Mouse (Mus musculus) CH12.LX (cell line): ENCODE data around the gene Reln. TPM values are rescaled to one million over a fixed set of nuclear protein-coding genes. Genes with fewer than 3 reads are reported as not detected.

ENCODE experiments used
- DNase-seq: peaks from one replicate; pipeline ENCODE4 v3.0.0-alpha.2; 2013; ENCODE audit errors: extremely low read depth
- H3K27ac ChIP-seq: 2 replicates; pipeline ENCODE4 v1.5.1; 2012; ENCODE audit warnings: low read depth, mild to moderate bottlenecking, control low read depth, moderate library complexity; ENCODE audit not compliant: insufficient read depth
- H3K27me3 ChIP-seq: replicated peaks from 2 replicates; pipeline ENCODE3; 2012; ENCODE audit warnings: inconsistent platforms
- H3K36me3 ChIP-seq, 2 experiments: replicated peaks in 1 of 2; 2 replicates each; pipeline versions ENCODE3 to v1.6.1; 2012; ENCODE audit warnings: inconsistent platforms in 1 of 2, low read length in 1 of 2, mild to moderate bottlenecking in 1 of 2, mixed read lengths in 1 of 2, moderate library complexity in 1 of 2; ENCODE audit not compliant: control insufficient read depth in 1 of 2, insufficient read depth in 1 of 2
- H3K4me1 ChIP-seq, 2 experiments: 2 replicates each; pipeline ENCODE4 v1.6.1; 2012; ENCODE audit warnings: inconsistent platforms in 1 of 2, moderate library complexity in 1 of 2; ENCODE audit not compliant: insufficient read depth in 2 of 2, control insufficient read depth in 1 of 2
- H3K4me2 ChIP-seq: 2 replicates; pipeline ENCODE4 v1.6.1; 2012; ENCODE audit warnings: low read depth, mild to moderate bottlenecking, control low read depth; ENCODE audit not compliant: poor library complexity, insufficient read depth, severe bottlenecking
- H3K4me3 ChIP-seq, 3 experiments: fragments of 150-350 bp in 1 of 3; sonication (generic) in 1 of 3; replicated peaks in 1 of 3; 2 replicates each; pipeline versions ENCODE3 to v1.5.1; 2011 to 2012; ENCODE audit warnings: low read depth in 2 of 3, low read length in 2 of 3, mild to moderate bottlenecking in 2 of 3, moderate library complexity in 2 of 3, control low read depth in 1 of 3, improper control_type of control experiment in 1 of 3, inconsistent platforms in 1 of 3, mixed read lengths in 1 of 3; ENCODE audit not compliant: poor library complexity in 1 of 3
- H3K79me2 ChIP-seq: replicated peaks from 2 replicates; pipeline ENCODE4 v1.6.1; 2012; ENCODE audit warnings: mild to moderate bottlenecking, moderate library complexity; ENCODE audit not compliant: control insufficient read depth, poor library complexity, insufficient read depth, severe bottlenecking; ENCODE audit errors: extremely low read depth
- H3K9ac ChIP-seq: 2 replicates; pipeline ENCODE4 v1.6.1; 2012; ENCODE audit warnings: low read depth, mild to moderate bottlenecking, control low read depth, moderate library complexity; ENCODE audit not compliant: insufficient read depth
- H3K9me3 ChIP-seq: replicated peaks from 2 replicates; pipeline ENCODE3; 2012; ENCODE audit warnings: low read length, inconsistent platforms, mixed read lengths
- BHLHE40 ChIP-seq: IDR thresholded peaks from 2 replicates; pipeline ENCODE4 v1.6.1; 2011; ENCODE audit warnings: mild to moderate bottlenecking, low read depth, low read length, improper control_type of control experiment
- CHD1 ChIP-seq: IDR thresholded peaks from 2 replicates; pipeline ENCODE4 v1.6.1; 2012; ENCODE audit warnings: low read depth, low read length, improper control_type of control experiment, inconsistent platforms
- CHD2 ChIP-seq: IDR thresholded peaks from 2 replicates; pipeline ENCODE4 v1.6.1; 2011; ENCODE audit warnings: low read length, improper control_type of control experiment
- EP300 ChIP-seq: IDR thresholded peaks from 2 replicates; pipeline ENCODE4 v1.6.1; 2011; ENCODE audit warnings: low read length, improper control_type of control experiment
- ETS1 ChIP-seq: conservative IDR thresholded peaks from 2 replicates; pipeline ENCODE4 v1.6.1; 2012; ENCODE audit warnings: low read depth, mild to moderate bottlenecking, inconsistent platforms, low read length, improper control_type of control experiment, moderate library complexity
- GABPA ChIP-seq: IDR thresholded peaks from 2 replicates; pipeline ENCODE4 v1.6.1; 2012; ENCODE audit warnings: low read depth, low read length, improper control_type of control experiment, inconsistent platforms; ENCODE audit not compliant: insufficient replicate concordance
- HCFC1 ChIP-seq: IDR thresholded peaks from 2 replicates; pipeline ENCODE4 v1.6.1; 2012; ENCODE audit warnings: low read depth, mild to moderate bottlenecking, inconsistent platforms, low read length, improper control_type of control experiment
- IRF4 ChIP-seq: IDR thresholded peaks from 2 replicates; pipeline ENCODE4 v1.6.1; 2014; ENCODE audit warnings: low read depth, mild to moderate bottlenecking, inconsistent platforms, low read length, improper control_type of control experiment
- JUND ChIP-seq: conservative IDR thresholded peaks from 2 replicates; pipeline ENCODE4 v1.6.1; 2011; ENCODE audit warnings: low read depth, low read length, improper control_type of control experiment
- KAT2A ChIP-seq: IDR thresholded peaks from 2 replicates; pipeline ENCODE4 v1.6.1; 2012; ENCODE audit warnings: low read length, improper control_type of control experiment, inconsistent platforms; ENCODE audit not compliant: insufficient replicate concordance
- MAFK ChIP-seq: IDR thresholded peaks from 2 replicates; pipeline ENCODE4 v1.6.1; 2011; ENCODE audit warnings: low read length, improper control_type of control experiment; ENCODE audit not compliant: insufficient replicate concordance
- MAX ChIP-seq: IDR thresholded peaks from 2 replicates; pipeline ENCODE4 v1.6.1; 2011; ENCODE audit warnings: low read length, improper control_type of control experiment
- MAZ ChIP-seq: IDR thresholded peaks from 2 replicates; pipeline ENCODE4 v1.6.1; 2012; ENCODE audit warnings: low read depth, mild to moderate bottlenecking, inconsistent platforms, low read length, improper control_type of control experiment, moderate library complexity
- MEF2A ChIP-seq: IDR thresholded peaks from 2 replicates; pipeline ENCODE4 v1.6.1; 2014; ENCODE audit warnings: low read depth, mild to moderate bottlenecking, inconsistent platforms, low read length, improper control_type of control experiment, borderline replicate concordance
- MXI1 ChIP-seq: IDR thresholded peaks from 2 replicates; pipeline ENCODE4 v1.6.1; 2011; ENCODE audit warnings: mild to moderate bottlenecking, low read depth, low read length, improper control_type of control experiment
- MYC ChIP-seq: IDR thresholded peaks from 2 replicates; pipeline ENCODE4 v1.6.1; 2011; ENCODE audit warnings: low read depth, mild to moderate bottlenecking, improper control_type of control experiment, low read length
- NELFE ChIP-seq: IDR thresholded peaks from 2 replicates; pipeline ENCODE4 v1.6.1; 2011; ENCODE audit warnings: low read depth, low read length, improper control_type of control experiment
- NRF1 ChIP-seq: IDR thresholded peaks from 2 replicates; pipeline ENCODE4 v1.6.1; 2014; ENCODE audit warnings: low read depth, mild to moderate bottlenecking, inconsistent platforms, low read length, improper control_type of control experiment, moderate library complexity
- POLR2A ChIP-seq: IDR thresholded peaks from 2 replicates; pipeline ENCODE4 v1.6.1; 2011; ENCODE audit warnings: low read depth, mild to moderate bottlenecking, improper control_type of control experiment, low read length
- RAD21 ChIP-seq: IDR thresholded peaks from 2 replicates; pipeline ENCODE4 v1.6.1; 2011; ENCODE audit warnings: low read depth, mild to moderate bottlenecking, low read length, improper control_type of control experiment, moderate library complexity
- RCOR1 ChIP-seq: conservative IDR thresholded peaks from 2 replicates; pipeline ENCODE4 v1.6.1; 2012; ENCODE audit warnings: low read depth, mild to moderate bottlenecking, inconsistent platforms, low read length, improper control_type of control experiment
- SMC3 ChIP-seq: IDR thresholded peaks from 2 replicates; pipeline ENCODE4 v1.6.1; 2011; ENCODE audit warnings: low read depth, low read length, improper control_type of control experiment
- TBP ChIP-seq: conservative IDR thresholded peaks from 2 replicates; pipeline ENCODE4 v1.6.1; 2011; ENCODE audit warnings: low read depth, low read length, improper control_type of control experiment
- TCF12 ChIP-seq: IDR thresholded peaks from 2 replicates; pipeline ENCODE4 v1.6.1; 2014; ENCODE audit warnings: low read depth, mild to moderate bottlenecking, inconsistent platforms, low read length, improper control_type of control experiment
- UBTF ChIP-seq: IDR thresholded peaks from 2 replicates; pipeline ENCODE4 v1.6.1; 2012; ENCODE audit warnings: low read depth, mild to moderate bottlenecking, inconsistent platforms, low read length, improper control_type of control experiment, moderate library complexity
- USF2 ChIP-seq: conservative IDR thresholded peaks from 2 replicates; pipeline ENCODE4 v1.6.1; 2011; ENCODE audit warnings: low read depth, low read length, improper control_type of control experiment
- ZC3H11A ChIP-seq: IDR thresholded peaks from 2 replicates; pipeline ENCODE4 v1.6.1; 2012; ENCODE audit warnings: low read depth, mild to moderate bottlenecking, inconsistent platforms, low read length, improper control_type of control experiment
- dilution Hi-C: fragments of 300-500 bp; cut with MboI; formaldehyde crosslinking; loops from 2 replicates; pipeline ENCODE4 v1.14.3; 2020; ENCODE audit warnings: low sequenced_read_pairs; ENCODE audit not compliant: extremely low pct_unique_long_range_greater_than_20kb, extremely low pct_ligation_motif_present
- in situ Hi-C: fragments of 300-500 bp; cut with MboI; formaldehyde crosslinking; loops from 3 replicates; pipeline ENCODE4 v1.14.3; 2019; ENCODE audit warnings: low sequenced_read_pairs, low pct_ligation_motif_present, low pct_unique_long_range_greater_than_20kb, mixed read lengths
- polyA plus RNA-seq: library from polyadenylated mRNA; unstranded; fragments of >175 nt; gene quantifications from 2 replicates; pipeline ENCODE4 v1.2.1, GENCODE M21; 2012; ENCODE audit warnings: low read depth; ENCODE audit not compliant: insufficient read length
- total RNA-seq, 2 experiments: library from RNA; depleted of rRNA; stranded (reverse); fragments of 300-350 nt in 1 of 2; fragments of >200 nt in 1 of 2; gene quantifications; 2 replicates each; pipeline ENCODE4 v1.2.3; 2012 to 2014

Reln gene
- total and polyA plus RNA-seq, 3 experiments: 0.03 to 0.04 TPM; not detected in 1

- no peak overlapping the region for H3K4me3 ChIP-seq
- no peaks in the 10 kb centered on the region for H3K9me3 ChIP-seq
- no peaks in the 10 kb centered on the region for H3K79me2 ChIP-seq
- DNase-seq: no peak
- in situ Hi-C loops (no loop called here), dilution Hi-C loops (no loop called here)
- H3K9ac ChIP-seq: no peak overlapping the region
- TF ChIP-seq MAZ (no peak), IRF4 (no peak), CHD1 (no peak), NRF1 (no peak), POLR2A (no peak), RCOR1 (no peak), USF2 (no peak), NELFE (no peak), UBTF (no peak), RAD21 (no peak), HCFC1 (no peak)
- H3K4me2 ChIP-seq: no peak overlapping the region
- H3K36me3 ChIP-seq: no peaks in the 10 kb centered on the region
- no peaks in the 10 kb centered on the region for H3K27me3 ChIP-seq
- no peak overlapping the region for H3K27ac ChIP-seq
- H3K4me1 ChIP-seq: no peaks in the 10 kb centered on the region
Measured at GRCm38 (mm10) chr5:22190333-22190732, 154.2 kb downstream of the Reln start.

DNA sequence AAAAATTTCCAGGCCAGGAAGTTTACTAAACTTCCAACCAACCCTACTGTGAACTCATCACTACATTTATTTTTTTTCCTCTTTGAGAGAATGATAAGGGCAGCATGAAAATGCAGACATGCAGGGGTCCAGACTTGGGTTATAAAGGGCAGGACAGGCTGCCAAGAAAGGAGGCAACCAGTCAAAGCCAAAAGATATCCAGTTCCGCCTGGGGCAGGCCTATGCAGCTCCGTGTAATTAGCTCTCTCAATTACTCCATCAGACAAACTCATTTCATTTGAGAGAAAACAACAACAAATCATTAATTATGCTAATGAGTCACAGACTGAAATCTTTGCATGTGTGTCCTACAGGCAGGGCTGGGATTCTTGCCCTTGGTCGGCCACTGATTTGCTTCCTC is 156.9 kb downstream of the Reln start:
- no peaks in the 10 kb centered on the region for H3K4me1 ChIP-seq
- in situ Hi-C loops: no loop called here
- H3K4me2 ChIP-seq: no peak overlapping the region
- H3K4me3 ChIP-seq: no peak overlapping the region
- DNase-seq: no peak
- H3K36me3 ChIP-seq: no peaks in the 10 kb centered on the region
- H3K9me3 ChIP-seq: no peaks in the 10 kb centered on the region
- H3K79me2 ChIP-seq: no peaks in the 10 kb centered on the region
- H3K27ac ChIP-seq: no peak overlapping the region
- no peaks in the 10 kb centered on the region for H3K27me3 ChIP-seq
- TF ChIP-seq SMC3 (no peak), ETS1 (no peak), ZC3H11A (no peak)
- TF ChIP-seq, all 38 proteins: peak for 0
- dilution Hi-C loops: no loop called here
- H3K9ac ChIP-seq: no peak overlapping the region

- in situ Hi-C loops (no loop called here), dilution Hi-C loops (no loop called here)
- H3K9ac ChIP-seq: no peak overlapping the region
- no peaks in the 10 kb centered on the region for H3K36me3 ChIP-seq
- DNase-seq: no peak
- H3K9me3 ChIP-seq: no peaks in the 10 kb centered on the region
- no peak overlapping the region for H3K4me3 ChIP-seq
- H3K27me3 ChIP-seq: no peaks in the 10 kb centered on the region
- H3K27ac ChIP-seq: no peak overlapping the region
- H3K4me1 ChIP-seq: no peaks in the 10 kb centered on the region
- no peaks in the 10 kb centered on the region for H3K79me2 ChIP-seq
- TF ChIP-seq MAX: no peak
- no peak for TF ChIP-seq NELFE
- no peak for TF ChIP-seq ZC3H11A
- TF ChIP-seq CHD2: no peak
- no peak for TF ChIP-seq GABPA
- no peak for TF ChIP-seq BHLHE40
- TF ChIP-seq MXI1: no peak
- TF ChIP-seq USF2: no peak
- TF ChIP-seq CHD1: no peak
- no peak for TF ChIP-seq MEF2A
- no peak for TF ChIP-seq RCOR1
- TF ChIP-seq MAZ: no peak
- no peak for TF ChIP-seq MAFK
- TF ChIP-seq KAT2A: no peak
- TF ChIP-seq SMC3: no peak
- TF ChIP-seq JUND: no peak
- TF ChIP-seq TBP: no peak
- no peak for TF ChIP-seq MYC
- TF ChIP-seq TCF12: no peak
- no peak for TF ChIP-seq EP300
- H3K4me2 ChIP-seq: no peak overlapping the region
Measured at GRCm38 (mm10) chr5:22176480-22176879, 168.0 kb downstream of the Reln start.
